Mouse (Mus musculus): ENCODE results near the gene Crp.

- TF ChIP-seq CTCF (IDR thresholded peaks at IDR 0.05) = no peak
- no peak for TF ChIP-seq EP300 (IDR thresholded peaks at IDR 0.05)
Measured at GRCm38 (mm10) chr1:172659688-172660087, 38.2 kb upstream of the Crp start.

Data from lung, postnatal 0 days (tissue).